Comparison of ENCODE assay signal across 24 mouse cellular contexts in the genomic region with DNA sequence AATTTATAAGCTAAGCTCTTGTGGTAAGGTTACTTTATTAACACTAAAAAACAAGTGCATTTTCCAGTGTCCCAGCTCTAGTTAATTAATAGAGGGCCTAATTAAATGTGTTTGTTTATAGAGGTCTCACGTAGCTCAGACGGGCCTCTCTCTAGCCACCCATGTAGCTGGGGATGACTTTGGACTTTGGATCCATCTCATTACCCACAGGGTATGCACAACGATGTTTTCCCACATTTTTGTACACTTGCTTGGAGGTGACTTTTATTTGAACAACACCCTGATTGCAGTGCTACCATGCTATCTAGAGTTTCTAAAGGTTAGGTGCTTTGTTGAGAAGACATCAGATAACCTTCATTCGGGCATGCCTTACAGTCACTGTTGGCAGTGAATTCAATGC. TPM values are rescaled to one million over a fixed set of nuclear protein-coding genes. Genes with fewer than 3 reads are reported as not detected.
DNase-seq lines count a peak whose midpoint lies in the region; ATAC-seq and TF ChIP-seq lines count a peak whose summit lies in the region.
"Had no signal": no experiment of that assay in that cellular context is flagged by ENCODE, and none has a peak within 500 bp of the region (broad histone marks: within the 10 kb centered on the region; RNA-seq: fewer than 3 reads in every experiment).

No protein-coding gene starts in this region.

- H3K36me3 ChIP-seq in kidney, embryonic 14.5 days (ENCODE audit: control insufficient read depth, insufficient read depth, low read length), result peaks cover 16% of the 10 kb centered on the region
- peaks cover 4% of the 10 kb centered on the region; the same call in 1 of the 2 replicates for H3K36me3 ChIP-seq in intestine, embryonic 16.5 days (ENCODE audit: control insufficient read depth, insufficient read depth, low read length)
- H3K36me3 ChIP-seq in stomach, postnatal 0 days (ENCODE audit: control insufficient read depth, insufficient read depth, low read length), result no peaks in the 10 kb centered on the region
- H3K36me3 ChIP-seq in forebrain, embryonic 14.5 days (ENCODE audit: control insufficient read depth, insufficient read depth, low read length), result peaks cover 5% of the 10 kb centered on the region; the same call in 1 of the 2 replicates

- TF ChIP-seq CTCF in stomach, postnatal 0 days (IDR thresholded peaks at IDR 0.05; ENCODE audit: low read depth), result no peak

- ATAC-seq in kidney, embryonic 14.5 days (ENCODE audit: low FRiP score, low TSS enrichment), result no peak
- peak; percentile 84 for ATAC-seq in intestine, embryonic 16.5 days
- peak; percentile 73 for ATAC-seq in stomach, postnatal 0 days (ENCODE audit: low FRiP score, low TSS enrichment)
- no peak for ATAC-seq in forebrain, embryonic 14.5 days
- ATAC-seq: CD4-positive, CD25-positive, alpha-beta regulatory T cell, adult 4 months; forebrain, embryonic 15.5 days; midbrain, embryonic 16.5 days had no signal

- no peak overlapping the region for H3K4me2 ChIP-seq in kidney, embryonic 14.5 days (replicated peaks; ENCODE audit: low read depth, low read length)
- H3K4me2 ChIP-seq in intestine, embryonic 16.5 days (ENCODE audit: low read depth, low read length), result no peak overlapping the region
- H3K4me2 ChIP-seq in stomach, postnatal 0 days (replicated peaks; ENCODE audit: low read depth), result no peak overlapping the region
- H3K4me2 ChIP-seq in forebrain, embryonic 14.5 days (ENCODE audit: low read length), result no peak overlapping the region
- H3K4me2 ChIP-seq: forebrain, embryonic 15.5 days; heart, embryonic 15.5 days; hindbrain, embryonic 13.5 days; limb, embryonic 12.5 days; liver, embryonic 15.5 days; neural tube, embryonic 13.5 days had no signal

- H3K27me3 ChIP-seq in kidney, embryonic 14.5 days (ENCODE audit: control insufficient read depth, insufficient read depth, low read length), result no peaks in the 10 kb centered on the region
- no peaks in the 10 kb centered on the region for H3K27me3 ChIP-seq in intestine, embryonic 16.5 days (replicated peaks; ENCODE audit: control insufficient read depth, insufficient read depth, low read length)
- H3K27me3 ChIP-seq in stomach, postnatal 0 days (ENCODE audit: control insufficient read depth, insufficient read depth, low read length), result no peaks in the 10 kb centered on the region
- no peaks in the 10 kb centered on the region for H3K27me3 ChIP-seq in forebrain, embryonic 14.5 days (replicated peaks; ENCODE audit: control insufficient read depth, insufficient read depth, low read length)
- H3K27me3 ChIP-seq: forebrain, embryonic 15.5 days; heart, embryonic 15.5 days; hindbrain, embryonic 13.5 days; limb, embryonic 12.5 days; liver, embryonic 15.5 days; neural tube, embryonic 13.5 days had no signal

- no peaks in the 10 kb centered on the region for H3K4me1 ChIP-seq in kidney, embryonic 14.5 days (ENCODE audit: control insufficient read depth, insufficient read depth, low read length)
- H3K4me1 ChIP-seq in intestine, embryonic 16.5 days (ENCODE audit: control insufficient read depth, insufficient read depth, low read length), result 0 out of 2 replicates have a peak, but pooled peaks cover 8% of the 10 kb centered on the region
- H3K4me1 ChIP-seq in stomach, postnatal 0 days (replicated peaks; ENCODE audit: control insufficient read depth, insufficient read depth), result no peaks in the 10 kb centered on the region
- peaks cover 4% of the 10 kb centered on the region; the same call in 1 of the 2 replicates for H3K4me1 ChIP-seq in forebrain, embryonic 14.5 days (ENCODE audit: control insufficient read depth, insufficient read depth, low read length)
- H3K4me1 ChIP-seq: forebrain, embryonic 15.5 days; hindbrain, embryonic 13.5 days; midbrain, embryonic 10.5 days had no signal

- no peak overlapping the region for H3K9ac ChIP-seq in kidney, embryonic 14.5 days (ENCODE audit: low read depth, low read length)
- H3K9ac ChIP-seq in intestine, embryonic 16.5 days (ENCODE audit: low read depth, low read length), result no peak overlapping the region
- H3K9ac ChIP-seq in stomach, postnatal 0 days (ENCODE audit: low read length), result no peak overlapping the region
- H3K9ac ChIP-seq in forebrain, embryonic 14.5 days (ENCODE audit: low read length), result no peak overlapping the region
- H3K9ac ChIP-seq: forebrain, embryonic 15.5 days; heart, embryonic 15.5 days; hindbrain, embryonic 13.5 days; limb, embryonic 12.5 days; liver, embryonic 15.5 days; neural tube, embryonic 13.5 days had no signal

- peak; percentile 60 to 87 for DNase-seq in kidney, adult 8-10 months
- DNase-seq in kidney, postnatal 10 days, result peak; percentile 35
- DNase-seq in stomach, postnatal 0 days (ENCODE audit: low spot score), result no peak
- no peak for DNase-seq in forebrain, embryonic 14.5 days (ENCODE audit: low spot score)
- DNase-seq in embryo, embryonic 9.5 days (ENCODE audit: extremely low spot score), result no peak
- DNase-seq: cerebellum, adult 11-12 months; cerebellum, postnatal 14 days; heart, postnatal 36 days; layer of hippocampus, postnatal 36 days; right cerebral cortex, adult 18-20 months; right cerebral cortex, postnatal 4 days had no signal

- no peak overlapping the region for H3K27ac ChIP-seq in kidney, embryonic 14.5 days (ENCODE audit: low read depth, low read length)
- H3K27ac ChIP-seq in intestine, embryonic 16.5 days (ENCODE audit: low read length), result no peak overlapping the region
- H3K27ac ChIP-seq in stomach, postnatal 0 days (replicated peaks), result no peak overlapping the region
- H3K27ac ChIP-seq in forebrain, embryonic 14.5 days (ENCODE audit: low read depth, low read length), result no peak overlapping the region
- H3K27ac ChIP-seq: forebrain, embryonic 15.5 days; heart, embryonic 15.5 days; hindbrain, embryonic 13.5 days; layer of hippocampus, adult 2 months; limb, embryonic 12.5 days; liver, embryonic 15.5 days; midbrain, embryonic 10.5 days; neural tube, embryonic 13.5 days had no signal

- TF ChIP-seq EP300 in stomach, postnatal 0 days (optimal IDR thresholded peaks at IDR 0.05), result no peak

- peaks cover 4% of the 10 kb centered on the region for H3K9me3 ChIP-seq in kidney, embryonic 14.5 days (ENCODE audit: control insufficient read depth, low read length)
- H3K9me3 ChIP-seq in intestine, embryonic 16.5 days (ENCODE audit: control insufficient read depth, low read length), result no peaks in the 10 kb centered on the region
- H3K9me3 ChIP-seq in stomach, postnatal 0 days (ENCODE audit: control insufficient read depth, low read length), result no peaks in the 10 kb centered on the region
- H3K9me3 ChIP-seq in forebrain, embryonic 14.5 days (replicated peaks; ENCODE audit: control insufficient read depth, low read length), result no peaks in the 10 kb centered on the region
- H3K9me3 ChIP-seq: forebrain, embryonic 15.5 days; heart, embryonic 15.5 days; limb, embryonic 12.5 days; liver, embryonic 15.5 days had no signal

- no peak overlapping the region for H3K4me3 ChIP-seq in kidney, embryonic 14.5 days (ENCODE audit: low read length)
- no peak overlapping the region for H3K4me3 ChIP-seq in intestine, embryonic 16.5 days (ENCODE audit: low read length)
- H3K4me3 ChIP-seq in stomach, postnatal 0 days (ENCODE audit: low read depth, low read length), result no peak overlapping the region
- no peak overlapping the region for H3K4me3 ChIP-seq in forebrain, embryonic 14.5 days (ENCODE audit: low read depth, low read length)
- H3K4me3 ChIP-seq: forebrain, embryonic 15.5 days; heart, embryonic 15.5 days; hindbrain, embryonic 13.5 days; layer of hippocampus, adult 2 months; limb, embryonic 12.5 days; liver, embryonic 15.5 days; midbrain, embryonic 10.5 days; myocyte; neural tube, embryonic 13.5 days had no signal

- WGBS in kidney, embryonic 14.5 days, result 69% methylated on average over 4 of the region's 4 CpGs
- 65% methylated on average over 4 of the region's 4 CpGs for WGBS in intestine, embryonic 16.5 days
- 57% methylated on average over 4 of the region's 4 CpGs for WGBS in stomach, postnatal 0 days
- 79% methylated on average over 4 of the region's 4 CpGs for WGBS in forebrain, embryonic 14.5 days

RNA-seq across cellular contexts. Expression of a gene that starts 8.6 kb away (rescaled TPM):
- 343 and 349 TPM in 2 replicates for polyA plus RNA-seq in kidney, embryonic 14.5 days (2014; fragmentation: Nextera tagmentation; extraction: Ambion mirVana)
- polyA plus RNA-seq in intestine, embryonic 16.5 days (2015; fragmentation: Nextera tagmentation; extraction: Ambion mirVana), result 150 and 169 TPM in 2 replicates
- 91.7 and 94.4 TPM in 2 replicates for polyA plus RNA-seq in stomach, postnatal 0 days (2015; fragmentation: Nextera tagmentation; extraction: Ambion mirVana)
- polyA plus RNA-seq in forebrain, embryonic 14.5 days (2014; fragmentation: Nextera tagmentation; extraction: Ambion mirVana), result 260 and 276 TPM in 2 replicates

RNA-seq across cellular contexts. Expression of a gene that starts 8.9 kb away (rescaled TPM):
- polyA plus RNA-seq in kidney, embryonic 14.5 days (2014; fragmentation: Nextera tagmentation; extraction: Ambion mirVana), result 34.9 and 51.7 TPM in 2 replicates
- polyA plus RNA-seq in intestine, embryonic 16.5 days (2015; fragmentation: Nextera tagmentation; extraction: Ambion mirVana), result 21.0 and 22.1 TPM in 2 replicates
- polyA plus RNA-seq in stomach, postnatal 0 days (2015; fragmentation: Nextera tagmentation; extraction: Ambion mirVana), result 12.4 and 12.5 TPM in 2 replicates
- 16.3 and 19.5 TPM in 2 replicates for polyA plus RNA-seq in forebrain, embryonic 14.5 days (2014; fragmentation: Nextera tagmentation; extraction: Ambion mirVana)

RNA-seq across cellular contexts. Expression of a gene that starts 32.0 kb away (rescaled TPM):
- 77.6 and 103 TPM in 2 replicates for polyA plus RNA-seq in kidney, embryonic 14.5 days (2014; fragmentation: Nextera tagmentation; extraction: Ambion mirVana)
- polyA plus RNA-seq in intestine, embryonic 16.5 days (2015; fragmentation: Nextera tagmentation; extraction: Ambion mirVana), result 80.8 and 90.7 TPM in 2 replicates
- 47.1 and 49.2 TPM in 2 replicates for polyA plus RNA-seq in stomach, postnatal 0 days (2015; fragmentation: Nextera tagmentation; extraction: Ambion mirVana)
- polyA plus RNA-seq in forebrain, embryonic 14.5 days (2014; fragmentation: Nextera tagmentation; extraction: Ambion mirVana), result 85.2 and 92.3 TPM in 2 replicates

RNA-seq across cellular contexts. Expression of a gene that starts 37.2 kb away (rescaled TPM):
- 13.2 and 20.8 TPM in 2 replicates for polyA plus RNA-seq in kidney, embryonic 14.5 days (2014; fragmentation: Nextera tagmentation; extraction: Ambion mirVana)
- 13.6 and 15.0 TPM in 2 replicates for polyA plus RNA-seq in intestine, embryonic 16.5 days (2015; fragmentation: Nextera tagmentation; extraction: Ambion mirVana)
- polyA plus RNA-seq in stomach, postnatal 0 days (2015; fragmentation: Nextera tagmentation; extraction: Ambion mirVana), result 7.0 and 7.4 TPM in 2 replicates
- 18.2 and 18.4 TPM in 2 replicates for polyA plus RNA-seq in forebrain, embryonic 14.5 days (2014; fragmentation: Nextera tagmentation; extraction: Ambion mirVana)

Comparison
In these comparisons a context has a peak if more than half of its experiments do, and no peak if none do; other contexts are left out.
1. DNase-seq: peak in kidney, adult 8-10 months (2 of 2) and kidney, postnatal 10 days (single experiment); none in stomach, postnatal 0 days (single experiment), forebrain, embryonic 14.5 days (single experiment) and embryo, embryonic 9.5 days (single experiment).
2. ATAC-seq: peak in intestine, embryonic 16.5 days (single experiment) and stomach, postnatal 0 days (single experiment); none in kidney, embryonic 14.5 days (single experiment) and forebrain, embryonic 14.5 days (single experiment).